Mouse (Mus musculus): ENCODE results near the gene Lcn11.

DNA sequence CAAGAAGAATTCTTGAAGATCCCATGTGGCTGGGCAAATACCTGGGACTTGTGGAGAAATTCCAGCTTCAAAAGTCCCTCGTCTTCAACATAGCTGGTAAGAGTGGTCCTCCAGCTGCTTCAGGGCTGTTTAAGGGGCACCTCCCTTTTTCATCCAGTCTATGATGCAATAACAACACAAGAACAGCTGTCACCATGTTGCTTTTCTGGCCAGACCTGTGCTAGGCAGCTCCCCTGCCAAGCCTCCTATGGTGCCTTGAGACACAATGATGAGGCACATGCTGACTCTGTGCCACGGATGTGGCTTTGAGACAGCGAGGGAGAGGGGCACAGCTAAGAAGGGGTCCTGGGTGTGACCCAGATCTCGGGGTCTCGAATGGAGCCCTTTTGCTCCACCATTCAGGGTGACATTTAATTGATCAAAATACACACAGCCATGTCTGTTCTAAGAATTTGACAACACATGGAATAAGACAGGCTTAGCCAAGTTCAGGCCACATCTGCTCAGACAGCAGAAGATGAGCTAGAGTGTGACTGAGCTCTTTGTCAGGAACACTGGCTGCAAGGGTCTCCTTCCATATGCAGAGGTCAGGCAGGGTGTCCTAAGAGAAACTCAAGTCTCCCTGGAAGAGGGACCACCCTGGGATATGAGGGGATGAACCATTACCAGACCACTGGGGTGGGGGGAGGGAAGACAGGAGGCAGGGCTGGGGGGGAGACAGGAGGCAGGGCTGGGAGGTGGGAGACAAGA, 8.9 kb downstream of the Lcn11 start:
- TF ChIP-seq CTCF (IDR thresholded peaks at IDR 0.05; ENCODE audit: control insufficient read depth, insufficient read depth, low read length): no peak
- TF ChIP-seq POLR2A (IDR thresholded peaks at IDR 0.05; ENCODE audit: borderline replicate concordance, control insufficient read depth, low read depth, low read length): no peak
